Mouse (Mus musculus): Measurements from ENCODE around the gene Ap1m1. TPM values are rescaled to one million over a fixed set of nuclear protein-coding genes. Genes with fewer than 3 reads are reported as not detected.

Gene Ap1m1
- total RNA-seq, 2 experiments from 2014 or later: 49.4 to 49.6 TPM

GRCm38 (mm10) chr8:72257171-72257901 is 17.5 kb downstream of the Ap1m1 start:
- DNase-seq: peak in 1 of 2 experiments; percentile 45
- intact Hi-C loops (cut with DNase I): loop anchor here (1.0 kb wide), 1 partner anchor 80 kb away; no protein-coding TSS in a partner anchor

GRCm38 (mm10) chr8:72257902-72258238 is 18.1 kb downstream of the Ap1m1 start:
- no peak for DNase-seq
- intact Hi-C loops (cut with DNase I): loop anchor here (1.0 kb wide), 1 partner anchor 81 kb away; no protein-coding TSS in a partner anchor

GRCm38 (mm10) chr8:72259862-72260261 is 20.0 kb downstream of the Ap1m1 start:
- intact Hi-C loops (cut with DNase I): no loop called here
- DNase-seq: no peak

GRCm38 (mm10) chr8:72260585-72260984 is 20.8 kb downstream of the Ap1m1 start:
- intact Hi-C loops (cut with DNase I): no loop called here
- no peak for DNase-seq

GRCm38 (mm10) chr8:72261019-72261418 is 21.2 kb downstream of the Ap1m1 start:
- intact Hi-C loops (cut with DNase I): loop anchor here (1.0 kb wide), 1 partner anchor 104 kb away; no protein-coding TSS in a partner anchor
- peak; percentile 68 to 72 for DNase-seq

- DNase-seq: no peak
- intact Hi-C loops (cut with DNase I): loop anchor here (1.0 kb wide), 1 partner anchor 104 kb away; no protein-coding TSS in a partner anchor
Measured at GRCm38 (mm10) chr8:72261431-72261830, 21.6 kb downstream of the Ap1m1 start.

GRCm38 (mm10) chr8:72261872-72262271 is 22.1 kb downstream of the Ap1m1 start:
- DNase-seq: peak in 1 of 2 experiments; percentile 43
- intact Hi-C loops (cut with DNase I): loop anchor here (1.0 kb wide), 1 partner anchor 103 kb away; no protein-coding TSS in a partner anchor

GRCm38 (mm10) chr8:72262756-72263155 is 22.9 kb downstream of the Ap1m1 start:
- DNase-seq: no peak
- intact Hi-C loops (cut with DNase I): no loop called here

GRCm38 (mm10) chr8:72263451-72263850 is 23.6 kb downstream of the Ap1m1 start:
- intact Hi-C loops (cut with DNase I): no loop called here
- DNase-seq: no peak

- peak; percentile 62 to 72 for DNase-seq
- intact Hi-C loops (cut with DNase I): loop anchor here (1.0 kb wide), 1 partner anchor 54 kb away; the partner anchor contains the start of gene Klf2
Measured at GRCm38 (mm10) chr8:72265342-72265741, 25.5 kb downstream of the Ap1m1 start.

GRCm38 (mm10) chr8:72266671-72267070 is 26.9 kb downstream of the Ap1m1 start:
- no peak for DNase-seq
- intact Hi-C loops (cut with DNase I): no loop called here

GRCm38 (mm10) chr8:72267106-72267505 is 27.3 kb downstream of the Ap1m1 start:
- intact Hi-C loops (cut with DNase I): no loop called here
- DNase-seq: no peak

- peak; percentile 84 for DNase-seq
- intact Hi-C loops (cut with DNase I): loop anchor here (1.0 kb wide), 1 partner anchor 26 kb away; no protein-coding TSS in a partner anchor
Measured at GRCm38 (mm10) chr8:72268356-72268755, 28.5 kb downstream of the Ap1m1 start.

- DNase-seq: no peak
- intact Hi-C loops (cut with DNase I): no loop called here
Measured at GRCm38 (mm10) chr8:72270606-72271005, 30.8 kb downstream of the Ap1m1 start.

GRCm38 (mm10) chr8:72271051-72271660 is 31.3 kb downstream of the Ap1m1 start:
- intact Hi-C loops (cut with DNase I): no loop called here
- no peak for DNase-seq

GRCm38 (mm10) chr8:72271691-72272090 is 31.9 kb downstream of the Ap1m1 start:
- intact Hi-C loops (cut with DNase I): no loop called here
- no peak for DNase-seq

GRCm38 (mm10) chr8:72272361-72272760 is 32.5 kb downstream of the Ap1m1 start:
- intact Hi-C loops (cut with DNase I): no loop called here
- peak; percentile 74 to 76 for DNase-seq

- DNase-seq: no peak
- intact Hi-C loops (cut with DNase I): no loop called here
Measured at GRCm38 (mm10) chr8:72273111-72273770, 33.4 kb downstream of the Ap1m1 start.

- no peak for DNase-seq
Measured at GRCm38 (mm10) chr8:72273807-72274206, 34.0 kb downstream of the Ap1m1 start.

GRCm38 (mm10) chr8:72277244-72277643 is 37.4 kb downstream of the Ap1m1 start:
- intact Hi-C loops (cut with DNase I): no loop called here
- no peak for DNase-seq

More at GRCm38 (mm10) chr8:72273807-72274206, 34.0 kb downstream of the Ap1m1 start:
- intact Hi-C loops (cut with DNase I): no loop called here

- intact Hi-C loops (cut with DNase I): no loop called here
Measured at GRCm38 (mm10) chr8:72279151-72279550, 39.3 kb downstream of the Ap1m1 start.

More at GRCm38 (mm10) chr8:72279151-72279550, 39.3 kb downstream of the Ap1m1 start:
- DNase-seq: no peak
